Mouse (Mus musculus) midbrain, embryonic 12.5 days (tissue): ENCODE results near the gene Golga4. TPM values are rescaled to one million over a fixed set of nuclear protein-coding genes. Genes with fewer than 3 reads are reported as not detected.

ENCODE experiments used
- ATAC-seq: fragments of 200-750 bp; cut with Nextera tagmentation; 2 replicates; pipeline ENCODE4 v1.8.0; 2017; ENCODE audit warnings: low read depth, moderate TSS enrichment, moderate library complexity; ENCODE audit not compliant: low FRiP score
- H3K27ac ChIP-seq: fragments of 300-500 bp; sonication (generic); replicated peaks from 2 replicates; pipeline ENCODE4 v1.5.1; 2016; ENCODE audit warnings: mild to moderate bottlenecking
- H3K27me3 ChIP-seq: fragments of 300-500 bp; sonication (generic); 2 replicates; pipeline ENCODE4 v1.6.1; 2016; ENCODE audit warnings: mild to moderate bottlenecking
- H3K36me3 ChIP-seq: fragments of 300-500 bp; sonication (generic); 2 replicates; pipeline ENCODE4 v1.6.1; 2016
- H3K4me1 ChIP-seq: fragments of 300-500 bp; sonication (generic); 2 replicates; pipeline ENCODE4 v1.6.1; 2016
- H3K4me2 ChIP-seq: fragments of 300-500 bp; sonication (generic); replicated peaks from 2 replicates; pipeline ENCODE4 v1.6.1; 2016; ENCODE audit warnings: mild to moderate bottlenecking, moderate library complexity
- H3K4me3 ChIP-seq: fragments of 300-500 bp; sonication (generic); 2 replicates; pipeline ENCODE4 v1.5.1; 2016; ENCODE audit warnings: mild to moderate bottlenecking
- H3K9ac ChIP-seq: fragments of 300-500 bp; sonication (generic); replicated peaks from 2 replicates; pipeline ENCODE4 v1.6.1; 2016; ENCODE audit warnings: mild to moderate bottlenecking, moderate library complexity
- H3K9me3 ChIP-seq: fragments of 300-500 bp; sonication (generic); 2 replicates; pipeline ENCODE4 v1.6.1; 2016; ENCODE audit warnings: mild to moderate bottlenecking
- WGBS: fragments of 180-500 bp; shearing (Covaris S2); methylation state at CpG from one replicate; pipeline ENCODE4 v1.1.7; 2016; 5-methylcytosine and 5-hydroxymethylcytosine counted together
- polyA plus RNA-seq: library from polyadenylated mRNA; unstranded; fragments of >200 nt; fragmentation: Nextera tagmentation; extraction: Ambion mirVana; gene quantifications from 2 replicates; pipeline ENCODE4 v1.2.1, GENCODE M21; 2016

Gene Golga4
- polyA plus RNA-seq: 69.3 and 70.9 TPM in 2 replicates

- Histone ChIP-seq H3K9ac (peak within 1 kb of the TSS; percentile 94), H3K4me3 (peak within 1 kb of the TSS; percentile 96), H3K27ac (peak within 1 kb of the TSS; percentile 73), H3K9me3 (no peaks in the 10 kb centered on the region), H3K36me3 (no peaks in the 10 kb centered on the region), H3K4me2 (peak within 1 kb of the TSS; percentile 84), H3K4me1 (peaks cover 23% of the 10 kb centered on the region), H3K27me3 (no peaks in the 10 kb centered on the region)
- ATAC-seq: peak; percentile 94
- under 1% methylated on average over 39 of the region's 43 CpGs for WGBS
Measured at GRCm38 (mm10) chr9:118506020-118506403, at the start of gene Golga4. Gene Golga4 (plus strand): TSS chr9:118506267.

GRCm38 (mm10) chr9:118456405-118456804, 49.7 kb upstream of the Golga4 start:
- Histone ChIP-seq H3K27ac (no peak overlapping the region), H3K36me3 (no peaks in the 10 kb centered on the region), H3K9ac (no peak overlapping the region), H3K9me3 (no peaks in the 10 kb centered on the region), H3K4me1 (no peaks in the 10 kb centered on the region), H3K27me3 (peaks cover 24% of the 10 kb centered on the region), H3K4me2 (no peak overlapping the region), H3K4me3 (no peak overlapping the region)
- no peak for ATAC-seq
- WGBS: 48% methylated on average over 6 of the region's 6 CpGs

- no peak overlapping the region for H3K9ac ChIP-seq
- H3K4me1 ChIP-seq: no peaks in the 10 kb centered on the region
- H3K27me3 ChIP-seq: peaks cover 24% of the 10 kb centered on the region
- H3K9me3 ChIP-seq: no peaks in the 10 kb centered on the region
- no peaks in the 10 kb centered on the region for H3K36me3 ChIP-seq
- no peak overlapping the region for H3K4me3 ChIP-seq
- no peak for ATAC-seq
- WGBS: 23% methylated on average over 5 of the region's 5 CpGs
- H3K4me2 ChIP-seq: no peak overlapping the region
- H3K27ac ChIP-seq: no peak overlapping the region
Measured at GRCm38 (mm10) chr9:118458039-118458438, 48.0 kb upstream of the Golga4 start.

- ATAC-seq: no peak
- peaks cover 32% of the 10 kb centered on the region for H3K27me3 ChIP-seq
- no peak overlapping the region for H3K4me2 ChIP-seq
Measured at GRCm38 (mm10) chr9:118464031-118464430, 42.0 kb upstream of the Golga4 start.

GRCm38 (mm10) chr9:118468301-118468700, 37.8 kb upstream of the Golga4 start:
- Histone ChIP-seq H3K4me2 (peak overlapping the region; percentile 22; the same call in 1 of the 2 replicates), H3K4me1 (peaks cover 9% of the 10 kb centered on the region), H3K4me3 (no peak overlapping the region), H3K9ac (no peak overlapping the region), H3K27me3 (peaks cover 65% of the 10 kb centered on the region), H3K36me3 (no peaks in the 10 kb centered on the region), H3K9me3 (no peaks in the 10 kb centered on the region), H3K27ac (no peak overlapping the region)
- WGBS: 1% methylated on average over 14 of the region's 14 CpGs
- no peak for ATAC-seq

More at GRCm38 (mm10) chr9:118464031-118464430, 42.0 kb upstream of the Golga4 start:
- Histone ChIP-seq H3K4me3 (no peak overlapping the region), H3K4me1 (peaks cover 4% of the 10 kb centered on the region), H3K27ac (no peak overlapping the region), H3K9me3 (no peaks in the 10 kb centered on the region), H3K36me3 (no peaks in the 10 kb centered on the region), H3K9ac (no peak overlapping the region)
- WGBS: 70% methylated on average over 1 of the region's 1 CpGs

- Histone ChIP-seq H3K36me3 (no peaks in the 10 kb centered on the region), H3K9me3 (no peaks in the 10 kb centered on the region), H3K27me3 (peaks cover 66% of the 10 kb centered on the region), H3K4me2 (no peak overlapping the region), H3K4me3 (no peak overlapping the region), H3K27ac (no peak overlapping the region), H3K9ac (no peak overlapping the region), H3K4me1 (peaks cover 9% of the 10 kb centered on the region)
- WGBS: 9% methylated on average over 16 of the region's 16 CpGs
- no peak for ATAC-seq
Measured at GRCm38 (mm10) chr9:118469272-118469671, 36.8 kb upstream of the Golga4 start.

- H3K27ac ChIP-seq: no peak overlapping the region
- ATAC-seq: no peak
- 15% methylated on average over 3 of the region's 3 CpGs for WGBS
- H3K9ac ChIP-seq: no peak overlapping the region
- no peak overlapping the region for H3K4me3 ChIP-seq
- H3K27me3 ChIP-seq: peaks cover 74% of the 10 kb centered on the region
- peaks cover 9% of the 10 kb centered on the region for H3K4me1 ChIP-seq
- no peaks in the 10 kb centered on the region for H3K9me3 ChIP-seq
- no peak overlapping the region for H3K4me2 ChIP-seq
- no peaks in the 10 kb centered on the region for H3K36me3 ChIP-seq
Measured at GRCm38 (mm10) chr9:118471296-118471695, 34.8 kb upstream of the Golga4 start.

- WGBS: 1% methylated on average over 22 of the region's 22 CpGs
- H3K9ac ChIP-seq: no peak overlapping the region
- H3K9me3 ChIP-seq: no peaks in the 10 kb centered on the region
- peak overlapping the region; percentile 39 for H3K4me2 ChIP-seq
- peaks cover 87% of the 10 kb centered on the region for H3K27me3 ChIP-seq
- peaks cover 27% of the 10 kb centered on the region for H3K4me1 ChIP-seq
- peak overlapping the region; percentile 24 for H3K4me3 ChIP-seq
- no peak overlapping the region for H3K27ac ChIP-seq
- no peaks in the 10 kb centered on the region for H3K36me3 ChIP-seq
- no peak; the same call in 1 of the 2 replicates for ATAC-seq
Measured at GRCm38 (mm10) chr9:118476211-118476765, 29.8 kb upstream of the Golga4 start.

GRCm38 (mm10) chr9:118476766-118477271, 29.2 kb upstream of the Golga4 start:
- WGBS: under 1% methylated on average over 33 of the region's 33 CpGs
- H3K4me3 ChIP-seq: peak overlapping the region; percentile 24
- no peaks in the 10 kb centered on the region for H3K9me3 ChIP-seq
- H3K9ac ChIP-seq: no peak overlapping the region
- peaks cover 27% of the 10 kb centered on the region for H3K4me1 ChIP-seq
- H3K36me3 ChIP-seq: no peaks in the 10 kb centered on the region
- H3K27ac ChIP-seq: no peak overlapping the region
- ATAC-seq: no peak
- peak overlapping the region; percentile 39 for H3K4me2 ChIP-seq
- H3K27me3 ChIP-seq: peaks cover 87% of the 10 kb centered on the region

GRCm38 (mm10) chr9:118477281-118477931, 28.7 kb upstream of the Golga4 start:
- H3K9me3 ChIP-seq: no peaks in the 10 kb centered on the region
- H3K4me1 ChIP-seq: peaks cover 27% of the 10 kb centered on the region
- H3K4me3 ChIP-seq: peak overlapping the region; percentile 24
- H3K4me2 ChIP-seq: peak overlapping the region; percentile 39
- peak; percentile 23; the same call in 1 of the 2 replicates for ATAC-seq
- H3K27me3 ChIP-seq: peaks cover 87% of the 10 kb centered on the region
- no peak overlapping the region for H3K9ac ChIP-seq
- WGBS: 2% methylated on average over 31 of the region's 31 CpGs
- no peaks in the 10 kb centered on the region for H3K36me3 ChIP-seq
- H3K27ac ChIP-seq: no peak overlapping the region

GRCm38 (mm10) chr9:118477961-118478360, 28.1 kb upstream of the Golga4 start, which contains the start of gene Eomes:
Gene Eomes (plus strand): TSS chr9:118478212.
- peaks cover 87% of the 10 kb centered on the region for H3K27me3 ChIP-seq
- H3K36me3 ChIP-seq: no peaks in the 10 kb centered on the region
- H3K9ac ChIP-seq: no peak within 1 kb of the TSS; the same call in 1 of the 2 replicates
- peak within 1 kb of the TSS; percentile 37 for H3K4me3 ChIP-seq
- no peak; the same call in 1 of the 2 replicates for ATAC-seq
- no peak within 1 kb of the TSS for H3K27ac ChIP-seq
- under 1% methylated on average over 9 of the region's 9 CpGs for WGBS
- H3K4me2 ChIP-seq: peak within 1 kb of the TSS; percentile 54
- peaks cover 27% of the 10 kb centered on the region for H3K4me1 ChIP-seq
- no peaks in the 10 kb centered on the region for H3K9me3 ChIP-seq

GRCm38 (mm10) chr9:118478458-118478838, 27.6 kb upstream of the Golga4 start:
- peak; percentile 41; the same call in 1 of the 2 replicates for ATAC-seq
- H3K4me3 ChIP-seq: peak overlapping the region; percentile 37
- H3K9me3 ChIP-seq: no peaks in the 10 kb centered on the region
- H3K4me2 ChIP-seq: peak overlapping the region; percentile 54
- no peak overlapping the region for H3K9ac ChIP-seq
- H3K27ac ChIP-seq: no peak overlapping the region
- WGBS: 0% methylated on average over 18 of the region's 29 CpGs
- H3K27me3 ChIP-seq: peaks cover 88% of the 10 kb centered on the region
- H3K4me1 ChIP-seq: peaks cover 27% of the 10 kb centered on the region
- no peaks in the 10 kb centered on the region for H3K36me3 ChIP-seq
